Mouse (Mus musculus) left cerebral cortex, postnatal 36 days (tissue): ENCODE data around the gene Prss46. TPM values are rescaled to one million over a fixed set of nuclear protein-coding genes. Genes with fewer than 3 reads are reported as not detected.
"Not testable (repeated sequence)": the region's sequence is repeated elsewhere in the genome, so short reads cannot be mapped to it uniquely, and the experiment has no call there.

ENCODE experiments used
- DNase-seq, 2 experiments: peaks; one replicate each; pipeline ENCODE4 v3.0.0; 2021 to 2022; ENCODE audit warnings: low spot score in 2 of 2, mixed read lengths in 1 of 2
- intact Hi-C: fragments of 180-260 bp; cut with DNase I; formaldehyde crosslinking; loops from one replicate; pipeline ENCODE4 v1.15.1; 2025
- total RNA-seq, 2 experiments: library from RNA; stranded (reverse); gene quantifications; 2 replicates each; pipeline ENCODE4 v1.2.3; 2021

The Prss46 gene
- not detected for total RNA-seq

GRCm38 (mm10) chr9:110844206-110844605 is at the start of gene Prss46:
Prss46 (plus strand) TSS chr9:110844506.
- no peak for DNase-seq

GRCm38 (mm10) chr9:110797013-110797412 is 47.3 kb upstream of the Prss46 start:
- DNase-seq: no peak

More at GRCm38 (mm10) chr9:110844206-110844605, at the start of gene Prss46:
- intact Hi-C loops: no loop called here

GRCm38 (mm10) chr9:110797866-110798265 is 46.4 kb upstream of the Prss46 start, which contains the start of gene Prss42:
Prss42 (plus strand) TSS chr9:110798166.
- intact Hi-C loops: no loop called here
- DNase-seq: no peak

More at GRCm38 (mm10) chr9:110797013-110797412, 47.3 kb upstream of the Prss46 start:
- intact Hi-C loops: no loop called here

- no peak for DNase-seq
- intact Hi-C loops: no loop called here
These were observed 43.3 kb upstream of the Prss46 start for GRCm38 (mm10) chr9:110800834-110801479.

DNA sequence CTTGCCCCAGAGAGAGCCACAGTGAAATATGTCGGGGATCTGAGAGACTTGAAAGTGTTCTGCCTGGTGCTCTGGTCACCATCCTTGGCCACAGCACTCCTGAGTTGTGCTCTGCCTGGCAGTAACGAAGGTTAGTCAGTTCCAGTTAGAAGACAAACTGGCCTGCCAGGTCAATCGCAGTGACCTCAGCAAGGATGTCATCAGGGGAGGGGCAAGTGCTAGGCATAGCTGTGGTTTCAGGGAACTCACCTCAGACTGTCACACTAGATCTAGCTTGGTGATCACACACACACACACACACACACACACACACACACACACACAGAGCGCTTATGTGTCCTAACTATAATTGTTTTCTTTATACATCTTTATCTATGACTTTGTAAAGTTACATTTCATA is 41.0 kb upstream of the Prss46 start:
- no peak for DNase-seq
- intact Hi-C loops: no loop called here

- DNase-seq: peak in 1 of 2 experiments; percentile 7
- intact Hi-C loops: no loop called here
These were observed 34.3 kb upstream of the Prss46 start for GRCm38 (mm10) chr9:110810051-110810450.

- no peak for DNase-seq
- intact Hi-C loops: no loop called here
These were observed 30.5 kb upstream of the Prss46 start, which contains the start of gene Prss44 for GRCm38 (mm10) chr9:110813789-110814188. Prss44 (plus strand) TSS chr9:110813994.

GRCm38 (mm10) chr9:110820546-110820945 is 23.8 kb upstream of the Prss46 start:
- DNase-seq, intact Hi-C loops: not testable (repeated sequence)

- intact Hi-C loops: no loop called here
- DNase-seq: no peak
These were observed 22.9 kb upstream of the Prss46 start for GRCm38 (mm10) chr9:110821436-110821835.

DNA sequence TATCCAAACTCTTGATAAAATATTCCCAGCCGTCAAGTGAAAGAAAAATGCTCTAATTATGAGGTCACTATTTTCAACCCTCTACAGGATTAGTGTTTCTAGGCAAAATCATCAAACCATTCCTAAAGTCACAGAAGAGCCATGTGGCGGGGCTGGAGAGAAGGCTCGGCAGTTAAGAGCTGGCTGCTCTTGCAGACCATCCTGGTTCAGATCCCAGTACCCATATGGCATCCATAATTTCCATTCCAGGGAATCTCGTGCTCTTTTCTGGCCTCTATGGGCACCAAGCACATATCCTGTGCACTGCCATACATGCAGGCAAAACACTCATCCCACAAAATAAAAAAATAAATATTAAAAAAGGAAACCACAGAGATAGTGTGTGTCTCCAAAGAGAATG is 18.9 kb upstream of the Prss46 start:
- no peak for DNase-seq
- intact Hi-C loops: no loop called here

- intact Hi-C loops: no loop called here
- no peak for DNase-seq
These were observed 18.5 kb upstream of the Prss46 start for GRCm38 (mm10) chr9:110825832-110826231.

- DNase-seq: no peak
- intact Hi-C loops: no loop called here
These were observed 17.9 kb upstream of the Prss46 start, which contains the start of gene Prss43 for GRCm38 (mm10) chr9:110826390-110826789. Prss43 (plus strand) TSS chr9:110826690.

DNA sequence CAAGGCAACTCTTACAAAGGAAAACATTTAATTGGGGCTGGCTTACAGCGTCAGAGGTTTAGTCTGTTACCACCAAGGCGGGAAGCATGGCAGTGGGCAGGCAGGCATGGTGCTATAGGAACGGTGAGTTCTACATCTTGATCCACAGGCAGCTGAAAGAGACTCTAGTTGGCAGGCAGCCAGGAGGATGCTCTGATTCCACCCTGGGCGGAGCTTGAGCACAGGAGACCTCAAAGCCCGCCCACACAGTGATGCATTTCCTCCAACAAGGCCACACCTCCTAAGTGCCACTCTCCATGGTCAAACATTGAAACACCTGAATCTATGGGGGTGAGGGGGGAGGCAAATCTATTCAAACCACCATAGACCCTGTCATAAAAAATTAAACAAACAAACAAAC is 11.3 kb upstream of the Prss46 start:
- DNase-seq: no peak
- intact Hi-C loops: no loop called here

DNA sequence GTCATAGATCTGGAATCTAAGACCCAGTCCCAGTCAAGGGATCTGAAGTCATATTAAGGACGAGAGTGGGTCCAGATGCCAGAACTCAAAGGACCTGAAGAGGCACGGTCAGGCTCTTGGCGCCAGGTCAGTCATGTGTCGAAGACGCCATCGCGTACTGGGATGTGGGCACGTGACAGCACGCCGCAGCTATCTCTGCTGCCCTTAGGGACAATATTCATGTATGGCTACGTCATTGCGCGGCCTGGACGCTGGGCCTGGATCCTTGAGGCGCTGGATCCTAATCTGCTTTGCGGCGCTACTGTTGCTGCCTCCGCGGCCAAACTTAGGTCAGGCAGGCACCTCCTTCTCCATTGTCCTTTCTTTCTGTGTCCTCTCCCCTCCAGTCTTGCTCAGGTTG is 9.9 kb upstream of the Prss46 start, which contains the start of gene Prss45:
Prss45 (plus strand) TSS at position 178 of the 400 bp plus-strand sequence.
- intact Hi-C loops: no loop called here
- DNase-seq: no peak

DNA sequence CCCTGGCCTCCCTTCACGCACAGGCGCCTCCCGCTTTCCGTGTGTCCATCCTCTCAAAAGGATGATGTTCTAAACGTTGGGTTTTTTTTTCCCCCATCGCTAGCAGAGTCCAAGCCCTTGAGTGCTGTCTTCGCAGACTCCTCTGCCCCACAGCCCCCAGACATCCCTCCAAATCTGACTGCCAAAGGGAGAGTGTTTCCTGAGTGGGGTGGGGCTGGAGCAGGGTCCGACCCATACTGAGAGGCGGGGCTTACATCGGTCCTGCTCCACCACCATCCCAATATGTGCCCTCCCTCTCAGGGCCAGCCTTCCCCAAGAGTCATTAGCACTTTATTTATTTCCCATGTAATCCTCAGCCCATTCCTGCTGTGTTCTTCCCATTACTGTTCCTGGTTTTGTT is 9.3 kb upstream of the Prss46 start:
- intact Hi-C loops: no loop called here
- DNase-seq: no peak

DNA sequence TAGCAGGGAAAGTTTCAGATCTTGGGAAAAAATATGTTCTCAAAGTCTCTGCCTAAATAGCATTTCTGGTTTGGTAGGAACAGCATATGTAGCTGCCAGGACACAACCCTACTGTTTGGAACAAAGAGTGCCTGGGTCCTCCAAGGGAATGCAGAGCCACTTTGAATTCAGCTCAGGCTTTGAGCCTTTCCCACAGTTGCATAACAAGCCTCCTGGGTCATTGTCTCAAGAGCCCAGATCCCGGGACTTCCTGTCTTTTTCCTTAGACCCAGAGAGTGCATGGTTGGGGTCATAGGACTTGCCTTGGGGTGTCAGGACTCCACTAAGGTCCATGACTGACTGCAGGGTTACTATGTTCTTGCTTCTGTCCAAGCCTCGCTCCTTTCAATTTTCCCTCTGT is 8.2 kb upstream of the Prss46 start:
- intact Hi-C loops: no loop called here
- peak in 1 of 2 experiments; percentile 8 for DNase-seq

- intact Hi-C loops: no loop called here
- DNase-seq: no peak
These were observed 3.4 kb upstream of the Prss46 start for GRCm38 (mm10) chr9:110840905-110841304.

DNA sequence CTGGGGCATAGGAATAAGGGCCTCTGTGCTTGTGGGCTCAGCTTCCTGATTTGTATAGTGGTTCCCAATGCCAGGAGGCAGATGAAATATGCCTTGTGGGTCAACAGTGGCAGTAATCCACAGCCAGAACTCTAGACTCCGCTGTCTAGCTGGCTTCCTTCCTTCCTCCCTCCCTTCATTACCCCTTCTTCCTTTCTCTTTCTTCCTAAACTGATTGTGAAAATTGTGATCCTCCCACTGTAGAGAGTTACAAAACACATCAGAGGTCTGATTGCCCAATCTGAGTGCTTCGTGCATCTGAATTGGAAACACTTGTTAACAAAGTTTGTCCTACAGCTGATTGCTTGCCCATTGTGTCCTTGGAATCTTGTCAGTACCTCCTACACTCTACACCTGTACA is 2.9 kb upstream of the Prss46 start:
- DNase-seq: no peak
- intact Hi-C loops: no loop called here

- no peak for DNase-seq
- intact Hi-C loops: no loop called here
These were observed 4.9 kb downstream of the Prss46 start for GRCm38 (mm10) chr9:110849162-110849561.

GRCm38 (mm10) chr9:110855903-110856302 is 11.6 kb downstream of the Prss46 start:
- no peak for DNase-seq
- intact Hi-C loops: no loop called here

- no peak for DNase-seq
- intact Hi-C loops: no loop called here
These were observed 12.6 kb downstream of the Prss46 start for GRCm38 (mm10) chr9:110856920-110857319.
